Mouse (Mus musculus): ENCODE data around the gene Erbb4.
"Not testable (repeated sequence)": the region's sequence is repeated elsewhere in the genome, so short reads cannot be mapped to it uniquely, and the experiment has no call there.

The Erbb4 gene

GRCm38 (mm10) chr1:68859480-68859879 is 248.4 kb downstream of the Erbb4 start:
- peak in 1 of 2 experiments; percentile 15 for DNase-seq

- DNase-seq = no peak
Measured at GRCm38 (mm10) chr1:68839352-68839751, 268.5 kb downstream of the Erbb4 start.

- no peak for DNase-seq
Measured at GRCm38 (mm10) chr1:68834686-68835085, 273.2 kb downstream of the Erbb4 start.

- DNase-seq = no peak
Measured at GRCm38 (mm10) chr1:68832101-68832500, 275.8 kb downstream of the Erbb4 start.

- no peak for DNase-seq
Measured at GRCm38 (mm10) chr1:68831575-68831974, 276.3 kb downstream of the Erbb4 start.

- no peak for DNase-seq
Measured at GRCm38 (mm10) chr1:68830501-68831239, 277.2 kb downstream of the Erbb4 start.

- DNase-seq = peak in 1 of 2 experiments; percentile 12
Measured at GRCm38 (mm10) chr1:68823116-68823644, 284.7 kb downstream of the Erbb4 start.

- DNase-seq = no peak
Measured at GRCm38 (mm10) chr1:68806711-68807110, 301.1 kb downstream of the Erbb4 start.

- peak; percentile 17 to 38 for DNase-seq
Measured at GRCm38 (mm10) chr1:68787409-68788015, 320.3 kb downstream of the Erbb4 start.

- no peak for DNase-seq
Measured at GRCm38 (mm10) chr1:68780653-68781052, 327.2 kb downstream of the Erbb4 start.

- no peak for DNase-seq
Measured at GRCm38 (mm10) chr1:68780032-68780431, 327.8 kb downstream of the Erbb4 start.

- not testable (repeated sequence) for DNase-seq
Measured at GRCm38 (mm10) chr1:68766095-68766494, 341.8 kb downstream of the Erbb4 start.

GRCm38 (mm10) chr1:68762456-68762855 is 345.4 kb downstream of the Erbb4 start:
- no peak for DNase-seq

GRCm38 (mm10) chr1:68748976-68749375 is 358.9 kb downstream of the Erbb4 start:
- peak; percentile 53 to 57 for DNase-seq

- DNase-seq = no peak
Measured at GRCm38 (mm10) chr1:68681478-68681877, 426.4 kb downstream of the Erbb4 start.

GRCm38 (mm10) chr1:68674667-68675066 is 433.2 kb downstream of the Erbb4 start:
- DNase-seq = no peak

- no peak for DNase-seq
Measured at GRCm38 (mm10) chr1:68666831-68667601, 440.8 kb downstream of the Erbb4 start.

- DNase-seq = no peak
Measured at GRCm38 (mm10) chr1:68590475-68590874, 517.4 kb downstream of the Erbb4 start.

GRCm38 (mm10) chr1:68573851-68574540 is 533.9 kb downstream of the Erbb4 start:
- DNase-seq = no peak

- DNase-seq = no peak
Measured at GRCm38 (mm10) chr1:68570924-68571323, 536.9 kb downstream of the Erbb4 start.

GRCm38 (mm10) chr1:68542942-68543341 is 564.9 kb downstream of the Erbb4 start:
- no peak for DNase-seq

GRCm38 (mm10) chr1:68517820-68518219 is 590.0 kb downstream of the Erbb4 start:
- DNase-seq = no peak

- DNase-seq = no peak
Measured at GRCm38 (mm10) chr1:68503873-68504272, 604.0 kb downstream of the Erbb4 start.

Data from kidney, postnatal 4 days (tissue).